Mouse (Mus musculus) inflammation-experienced regulatory T-cells (primary cell): ENCODE results near the gene Olfr215. TPM values are rescaled to one million over a fixed set of nuclear protein-coding genes. Genes with fewer than 3 reads are reported as not detected.

Experiments used
- polyA plus RNA-seq, 2 experiments: library from polyadenylated mRNA; unstranded; fragments of 100-300 nt; shearing (Covaris generic); gene quantifications; one replicate each; pipeline ENCODE4 v1.2.1; 2017

Olfr215 gene
- polyA plus RNA-seq: under 1 TPM in 1 of 2 experiments, not detected in 1; 0.40 TPM

GRCm38 (mm10) chr6:116584095-116584494, at the start of gene Olfr215:
Olfr215 (minus strand) TSS chr6:116584195.

GRCm38 (mm10) chr6:116628539-116629171, 44.7 kb upstream of the Olfr215 start, which contains the start of gene Zfp422:
Zfp422 (minus strand) TSS chr6:116628999.

GRCm38 (mm10) chr6:116553935-116554334, 30.1 kb downstream of the Olfr215 start, which contains the start of gene Olfr214:
Olfr214 (plus strand) TSS chr6:116554235.

GRCm38 (mm10) chr6:116550841-116551240, 33.2 kb downstream of the Olfr215 start, which contains the start of gene Gm5580:
Gm5580 (plus strand) TSS chr6:116551141.

GRCm38 (mm10) chr6:116538156-116538555, 45.8 kb downstream of the Olfr215 start, which contains the start of gene Olfr213:
Olfr213 (plus strand) TSS chr6:116538456.

Other genes with a start within 250 kb of the Olfr215 start
- gene March8, start 246.2 kb downstream of the Olfr215 start, polyA plus RNA-seq: 1 to 10 TPM in 1 of 2 experiments, under 1 TPM in 1; 0.52 to 3.1 TPM
- 1 to 10 TPM in 1 of 2 experiments, under 1 TPM in 1; 0.11 to 1.5 TPM for gene Alox5, start 123.0 kb downstream of the Olfr215 start, polyA plus RNA-seq
- gene Olfr211, start 95.1 kb downstream of the Olfr215 start, polyA plus RNA-seq: not detected
- gene Olfr212, start 77.7 kb downstream of the Olfr215 start, polyA plus RNA-seq: under 1 TPM; 0.19 to 0.38 TPM
- not detected for gene Olfr213, start 45.7 kb downstream of the Olfr215 start, polyA plus RNA-seq
- gene Gm5580, start 33.1 kb downstream of the Olfr215 start, polyA plus RNA-seq: under 1 TPM; 0.26 to 0.35 TPM
- under 1 TPM in 1 of 2 experiments, not detected in 1; 0.65 TPM for gene Olfr214, start 30.0 kb downstream of the Olfr215 start, polyA plus RNA-seq
- gene Zfp422, start 44.8 kb upstream of the Olfr215 start, polyA plus RNA-seq: 10 to 100 TPM; 23.9 to 32.9 TPM
- not detected for gene Depp1, start 66.4 kb upstream of the Olfr215 start, polyA plus RNA-seq
- 1 to 10 TPM; 3.0 to 5.0 TPM for gene Rassf4, start 89.8 kb upstream of the Olfr215 start, polyA plus RNA-seq
- gene Tmem72, start 132.7 kb upstream of the Olfr215 start, polyA plus RNA-seq: under 1 TPM; 0.02 to 0.17 TPM